Mouse (Mus musculus): ENCODE results near the gene Usp18. TPM values are rescaled to one million over a fixed set of nuclear protein-coding genes. Genes with fewer than 3 reads are reported as not detected.
A peak's percentile ranks its signal among the peaks of the same experiment; 100 is the strongest.

The Usp18 gene
- polyA plus RNA-seq, 1 experiment from 2014 or later, result 8.8 TPM

GRCm38 (mm10) chr6:121300504-121300903 is 54.8 kb downstream of the Usp18 start:
- Histone ChIP-seq H3K36me3 (ENCODE audit: control insufficient read depth, insufficient read depth) (no peaks in the 10 kb centered on the region), H3K9ac (ENCODE audit: low read depth, low read length) (no peak overlapping the region), H3K27me3 (ENCODE audit: control insufficient read depth, insufficient read depth, low read depth, low read length) (no peaks in the 10 kb centered on the region), H3K4me1 (ENCODE audit: control insufficient read depth, low read depth, low read length) (no peaks in the 10 kb centered on the region; the same call in none of the 2 replicates), H3K4me3 (ENCODE audit: low read depth, low read length) (peak overlapping the region; percentile 27), H3K9me3 (replicated peaks; ENCODE audit: control insufficient read depth, low read length) (no peaks in the 10 kb centered on the region), H3K27ac (ENCODE audit: low read length) (peak overlapping the region; percentile 9; the same call in 1 of the 2 replicates), H3K4me2 (ENCODE audit: low read depth, low read length) (peak overlapping the region; percentile 4)
- 34% methylated on average over 9 of the region's 9 CpGs for WGBS (ENCODE audit: insufficient replicate concordance)
- peak; percentile 73 for ATAC-seq (ENCODE audit: low read depth)

DNA sequence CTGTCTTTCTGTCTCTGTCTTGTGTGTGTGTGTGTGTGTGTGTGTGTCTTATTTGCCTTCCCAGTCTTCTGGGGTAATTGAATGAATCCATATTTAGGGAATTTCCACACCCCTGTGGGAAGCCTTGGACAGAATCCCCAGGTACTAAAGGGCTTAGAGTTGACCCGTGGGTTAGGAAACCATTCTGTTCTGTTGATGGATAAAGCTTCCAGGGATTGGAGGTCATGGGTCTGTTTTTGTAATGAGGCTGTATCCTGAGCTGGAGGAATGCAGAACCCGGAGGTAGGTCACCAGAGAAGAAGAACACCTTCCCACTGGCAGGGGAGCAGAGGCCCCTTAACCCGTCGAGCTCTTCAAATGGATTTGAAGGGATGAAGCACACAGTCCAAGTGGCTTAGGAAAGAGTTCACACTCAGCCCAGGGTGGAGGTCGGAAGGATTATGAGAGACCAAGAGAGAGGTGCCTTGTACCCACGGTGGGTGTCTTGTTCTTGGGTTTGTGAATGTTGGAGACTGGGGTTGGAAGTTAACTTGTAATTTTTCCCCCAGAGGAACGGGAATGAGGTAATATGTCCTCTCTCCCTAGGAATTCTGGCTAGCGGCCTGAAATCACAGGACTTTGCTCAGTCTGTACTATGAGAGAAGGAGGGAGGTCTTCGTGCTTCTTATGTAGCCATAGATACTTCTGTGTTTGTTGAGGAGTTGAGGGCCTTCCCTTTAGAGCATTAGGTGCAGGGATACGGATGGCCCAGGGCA is 57.9 kb downstream of the Usp18 start:
- ATAC-seq (ENCODE audit: low read depth), result peak; percentile 26; the same call in 1 of the 2 replicates
- H3K27me3 ChIP-seq (ENCODE audit: control insufficient read depth, insufficient read depth, low read depth, low read length), result no peaks in the 10 kb centered on the region
- no peak overlapping the region for H3K4me3 ChIP-seq (ENCODE audit: low read depth, low read length)
- H3K36me3 ChIP-seq (ENCODE audit: control insufficient read depth, insufficient read depth), result no peaks in the 10 kb centered on the region
- H3K27ac ChIP-seq (ENCODE audit: low read length), result peak overlapping the region; percentile 71
- H3K4me2 ChIP-seq (ENCODE audit: low read depth, low read length), result no peak overlapping the region
- 47% methylated on average over 10 of the region's 10 CpGs for WGBS (ENCODE audit: insufficient replicate concordance)
- no peaks in the 10 kb centered on the region; the same call in none of the 2 replicates for H3K4me1 ChIP-seq (ENCODE audit: control insufficient read depth, low read depth, low read length)
- H3K9ac ChIP-seq (ENCODE audit: low read depth, low read length), result no peak overlapping the region
- no peaks in the 10 kb centered on the region for H3K9me3 ChIP-seq (replicated peaks; ENCODE audit: control insufficient read depth, low read length)

DNA sequence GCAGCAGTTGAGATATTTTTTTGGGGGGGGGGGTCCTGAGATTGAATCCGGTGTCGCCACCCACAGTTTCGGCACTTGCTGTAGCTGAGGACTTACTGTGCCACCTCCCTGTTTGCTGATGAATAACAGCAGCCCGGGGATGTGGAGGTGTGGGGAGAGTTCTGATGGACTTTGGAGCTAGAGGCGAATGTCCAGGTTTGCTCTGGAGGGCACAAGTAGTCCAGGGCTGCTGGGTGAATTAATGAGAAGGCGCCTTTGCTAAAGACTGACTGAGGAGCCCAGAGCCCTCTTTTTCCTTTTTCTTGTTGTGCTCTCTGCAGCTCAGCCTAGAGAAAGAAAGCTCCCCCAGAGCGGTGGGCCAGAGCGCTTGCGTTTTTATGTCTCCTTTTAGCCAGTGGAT is 58.9 kb downstream of the Usp18 start:
- H3K36me3 ChIP-seq (ENCODE audit: control insufficient read depth, insufficient read depth), result no peaks in the 10 kb centered on the region
- no peaks in the 10 kb centered on the region for H3K27me3 ChIP-seq (ENCODE audit: control insufficient read depth, insufficient read depth, low read depth, low read length)
- peak overlapping the region; percentile 7; the same call in 1 of the 2 replicates for H3K9ac ChIP-seq (ENCODE audit: low read depth, low read length)

GRCm38 (mm10) chr6:121305571-121305970 is 59.9 kb downstream of the Usp18 start:
- Histone ChIP-seq H3K4me1 (ENCODE audit: control insufficient read depth, low read depth, low read length) (no peaks in the 10 kb centered on the region; the same call in none of the 2 replicates), H3K36me3 (ENCODE audit: control insufficient read depth, insufficient read depth) (no peaks in the 10 kb centered on the region), H3K9ac (ENCODE audit: low read depth, low read length) (no peak overlapping the region), H3K4me3 (ENCODE audit: low read depth, low read length) (no peak overlapping the region), H3K9me3 (replicated peaks; ENCODE audit: control insufficient read depth, low read length) (no peaks in the 10 kb centered on the region), H3K4me2 (ENCODE audit: low read depth, low read length) (no peak overlapping the region), H3K27me3 (ENCODE audit: control insufficient read depth, insufficient read depth, low read depth, low read length) (no peaks in the 10 kb centered on the region), H3K27ac (ENCODE audit: low read length) (no peak overlapping the region)
- WGBS (ENCODE audit: insufficient replicate concordance), result 68% methylated on average over 3 of the region's 3 CpGs
- no peak for ATAC-seq (ENCODE audit: low read depth)

More for the DNA sequence above, 58.9 kb downstream of the Usp18 start:
- peak overlapping the region; percentile 5 for H3K4me2 ChIP-seq (ENCODE audit: low read depth, low read length)
- H3K27ac ChIP-seq (ENCODE audit: low read length), result peak overlapping the region; percentile 71
- H3K9me3 ChIP-seq (replicated peaks; ENCODE audit: control insufficient read depth, low read length), result no peaks in the 10 kb centered on the region
- no peak overlapping the region for H3K4me3 ChIP-seq (ENCODE audit: low read depth, low read length)
- ATAC-seq (ENCODE audit: low read depth), result peak; percentile 64
- no peaks in the 10 kb centered on the region; the same call in none of the 2 replicates for H3K4me1 ChIP-seq (ENCODE audit: control insufficient read depth, low read depth, low read length)
- 63% methylated on average over 9 of the region's 9 CpGs for WGBS (ENCODE audit: insufficient replicate concordance)

GRCm38 (mm10) chr6:121310984-121311383 is 65.3 kb downstream of the Usp18 start:
- Histone ChIP-seq H3K9me3 (replicated peaks; ENCODE audit: control insufficient read depth, low read length) (no peaks in the 10 kb centered on the region), H3K27me3 (ENCODE audit: control insufficient read depth, insufficient read depth, low read depth, low read length) (no peaks in the 10 kb centered on the region), H3K36me3 (ENCODE audit: control insufficient read depth, insufficient read depth) (no peaks in the 10 kb centered on the region), H3K4me3 (ENCODE audit: low read depth, low read length) (no peak overlapping the region), H3K27ac (ENCODE audit: low read length) (peak overlapping the region; percentile 74), H3K4me2 (ENCODE audit: low read depth, low read length) (no peak overlapping the region), H3K9ac (ENCODE audit: low read depth, low read length) (no peak overlapping the region), H3K4me1 (ENCODE audit: control insufficient read depth, low read depth, low read length) (no peaks in the 10 kb centered on the region; the same call in 1 of the 2 replicates)
- peak; percentile 87 for ATAC-seq (ENCODE audit: low read depth)
- WGBS (ENCODE audit: insufficient replicate concordance), result 54% methylated on average over 6 of the region's 6 CpGs

- no peak overlapping the region for H3K4me2 ChIP-seq (ENCODE audit: low read depth, low read length)
- WGBS (ENCODE audit: insufficient replicate concordance), result 48% methylated on average over 6 of the region's 6 CpGs
- no peak overlapping the region for H3K4me3 ChIP-seq (ENCODE audit: low read depth, low read length)
- no peak for ATAC-seq (ENCODE audit: low read depth)
- no peaks in the 10 kb centered on the region for H3K9me3 ChIP-seq (replicated peaks; ENCODE audit: control insufficient read depth, low read length)
- no peak overlapping the region for H3K9ac ChIP-seq (ENCODE audit: low read depth, low read length)
- no peaks in the 10 kb centered on the region for H3K4me1 ChIP-seq (ENCODE audit: control insufficient read depth, low read depth, low read length)
- no peak overlapping the region for H3K27ac ChIP-seq (ENCODE audit: low read length)
- H3K36me3 ChIP-seq (ENCODE audit: control insufficient read depth, insufficient read depth), result no peaks in the 10 kb centered on the region
- no peaks in the 10 kb centered on the region for H3K27me3 ChIP-seq (ENCODE audit: control insufficient read depth, insufficient read depth, low read depth, low read length)
Measured at GRCm38 (mm10) chr6:121319099-121319498, 73.4 kb downstream of the Usp18 start.

Other genes with a start within 250 kb of the Usp18 start
- gene Mical3, start 114.9 kb upstream of the Usp18 start, polyA plus RNA-seq (2015; fragmentation: Nextera tagmentation; extraction: Ambion mirVana), result 9.2 and 9.3 TPM in 2 replicates
- gene Pex26, start 62.2 kb upstream of the Usp18 start, polyA plus RNA-seq (2015; fragmentation: Nextera tagmentation; extraction: Ambion mirVana), result 5.7 and 7.8 TPM in 2 replicates
- gene Tuba8, start 35.2 kb upstream of the Usp18 start, polyA plus RNA-seq (2015; fragmentation: Nextera tagmentation; extraction: Ambion mirVana), result 5.3 and 6.2 TPM in 2 replicates
- gene Slc6a13, start 54.3 kb downstream of the Usp18 start, polyA plus RNA-seq (2015; fragmentation: Nextera tagmentation; extraction: Ambion mirVana), result 40.1 and 43.3 TPM in 2 replicates
- 3.4 and 4.0 TPM in 2 replicates for gene Slc6a12, start 97.2 kb downstream of the Usp18 start, polyA plus RNA-seq (2015; fragmentation: Nextera tagmentation; extraction: Ambion mirVana)
- gene Iqsec3, start 227.8 kb downstream of the Usp18 start, polyA plus RNA-seq (2015; fragmentation: Nextera tagmentation; extraction: Ambion mirVana), result not detected in 2 replicates